ENCODE assay signal across 8 mouse cellular contexts in genomic region chr15:80263610-80264575, GRCm38 (mm10). TPM values are rescaled to one million over a fixed set of nuclear protein-coding genes. Genes with fewer than 3 reads are reported as not detected.
DNase-seq lines count a peak whose midpoint lies in the region; ATAC-seq and TF ChIP-seq lines count a peak whose summit lies in the region.

Gene Rps19bp1 (minus strand): TSS chr15:80264315.

- peak within 1 kb of the TSS; percentile 74 for H3ac ChIP-seq in C2C12 (ENCODE audit: control insufficient read depth, insufficient read length, low read depth)

- H3K79me3 ChIP-seq in C2C12 (ENCODE audit: low read depth), result peaks cover 17% of the 10 kb centered on the region

- peaks cover 9% of the 10 kb centered on the region for H3K4me1 ChIP-seq in heart, embryonic 11.5 days (ENCODE audit: control insufficient read depth, insufficient read depth, low read length)
- H3K4me1 ChIP-seq in kidney, embryonic 16.5 days (ENCODE audit: insufficient read depth, low read length), result peaks cover 12% of the 10 kb centered on the region
- peaks cover 17% of the 10 kb centered on the region for H3K4me1 ChIP-seq in liver, embryonic 11.5 days (replicated peaks; ENCODE audit: control insufficient read depth, insufficient read depth, low read length)
- H3K4me1 ChIP-seq in stomach, embryonic 14.5 days (ENCODE audit: control insufficient read depth, insufficient read depth, low read length), result peaks cover 11% of the 10 kb centered on the region; the same call in 1 of the 2 replicates

- H3K27ac ChIP-seq in heart, embryonic 11.5 days (ENCODE audit: low read depth, low read length), result peak within 1 kb of the TSS; percentile 63
- peak within 1 kb of the TSS; percentile 8 for H3K27ac ChIP-seq in kidney, embryonic 16.5 days (ENCODE audit: low read length)
- H3K27ac ChIP-seq in liver, embryonic 11.5 days (ENCODE audit: low read depth, low read length), result peak within 1 kb of the TSS; percentile 40; the same call in 1 of the 2 replicates
- H3K27ac ChIP-seq in stomach, embryonic 14.5 days (ENCODE audit: low read length), result peak within 1 kb of the TSS; percentile 39; the same call in 1 of the 2 replicates

- 1% methylated on average over 64 of the region's 66 CpGs for WGBS in heart, embryonic 11.5 days (ENCODE audit: insufficient replicate concordance)
- WGBS in kidney, embryonic 16.5 days, result under 1% methylated on average over 64 of the region's 66 CpGs
- 2% methylated on average over 66 of the region's 66 CpGs for WGBS in liver, embryonic 11.5 days
- 1% methylated on average over 61 of the region's 66 CpGs for WGBS in stomach, embryonic 14.5 days

- no peaks in the 10 kb centered on the region for H3K9me3 ChIP-seq in heart, embryonic 11.5 days (replicated peaks; ENCODE audit: control insufficient read depth, low read length)
- no peaks in the 10 kb centered on the region for H3K9me3 ChIP-seq in kidney, embryonic 16.5 days (ENCODE audit: low read length)
- no peaks in the 10 kb centered on the region for H3K9me3 ChIP-seq in liver, embryonic 11.5 days (ENCODE audit: control insufficient read depth, low read length)
- H3K9me3 ChIP-seq in stomach, embryonic 14.5 days (ENCODE audit: control insufficient read depth, low read depth, low read length), result no peaks in the 10 kb centered on the region

- TF ChIP-seq CTCF in C2C12 (IDR thresholded peaks at IDR 0.05; ENCODE audit: control insufficient read depth, insufficient read depth, insufficient read length), result no peak

- peaks cover 34% of the 10 kb centered on the region for H3K79me2 ChIP-seq in C2C12 (ENCODE audit: control insufficient read depth, insufficient read depth)

- H3K4me3 ChIP-seq in C2C12 (ENCODE audit: insufficient read depth, poor library complexity, severe bottlenecking), result peak within 1 kb of the TSS; percentile 93
- peak within 1 kb of the TSS; percentile 96 for H3K4me3 ChIP-seq in heart, embryonic 11.5 days (ENCODE audit: low read depth, low read length)
- H3K4me3 ChIP-seq in kidney, embryonic 16.5 days (ENCODE audit: low read length), result peak within 1 kb of the TSS; percentile 93
- H3K4me3 ChIP-seq in liver, embryonic 11.5 days (ENCODE audit: low read depth, low read length), result peak within 1 kb of the TSS; percentile 85
- peak within 1 kb of the TSS; percentile 89 for H3K4me3 ChIP-seq in stomach, embryonic 14.5 days (ENCODE audit: low read depth, low read length)

- DNase-seq in brain, adult 2 months (ENCODE audit: low read depth, low spot score), result peak; percentile 97
- peak; percentile 89 for DNase-seq in liver, embryonic 11.5 days (ENCODE audit: low spot score)
- DNase-seq in naive thymus-derived CD4-positive, alpha-beta T cell, adult 2 months (ENCODE audit: low read depth), result peak; percentile 96

- peaks cover 5% of the 10 kb centered on the region for H3K27me3 ChIP-seq in C2C12 (ENCODE audit: control insufficient read depth, insufficient read depth, insufficient read length)
- no peaks in the 10 kb centered on the region for H3K27me3 ChIP-seq in heart, embryonic 11.5 days (ENCODE audit: control insufficient read depth, insufficient read depth, low read length)
- no peaks in the 10 kb centered on the region for H3K27me3 ChIP-seq in kidney, embryonic 16.5 days (ENCODE audit: insufficient read depth, low read length)
- no peaks in the 10 kb centered on the region for H3K27me3 ChIP-seq in liver, embryonic 11.5 days (replicated peaks; ENCODE audit: control insufficient read depth, insufficient read depth, low read length)
- H3K27me3 ChIP-seq in stomach, embryonic 14.5 days (ENCODE audit: control insufficient read depth, insufficient read depth, low read length), result no peaks in the 10 kb centered on the region

- H3K9ac ChIP-seq in heart, embryonic 11.5 days (ENCODE audit: low read depth, low read length), result peak within 1 kb of the TSS; percentile 87
- peak within 1 kb of the TSS; percentile 93 for H3K9ac ChIP-seq in kidney, embryonic 16.5 days (replicated peaks; ENCODE audit: low read length)
- peak within 1 kb of the TSS; percentile 75 for H3K9ac ChIP-seq in liver, embryonic 11.5 days (ENCODE audit: low read depth, low read length)
- H3K9ac ChIP-seq in stomach, embryonic 14.5 days (replicated peaks; ENCODE audit: low read depth, low read length), result peak within 1 kb of the TSS; percentile 80

- ATAC-seq in erythroblast, adult 5-6 weeks (replicated peaks; ENCODE audit: low FRiP score, poor library complexity, severe bottlenecking), result peak; percentile 95
- ATAC-seq in heart, embryonic 11.5 days (replicated peaks; ENCODE audit: insufficient number of reproducible peaks, low FRiP score, low TSS enrichment), result peak; percentile 80
- ATAC-seq in kidney, embryonic 16.5 days (ENCODE audit: low FRiP score, low TSS enrichment), result peak; percentile 95
- peak; percentile 90 for ATAC-seq in liver, embryonic 11.5 days (replicated peaks; ENCODE audit: low FRiP score)
- ATAC-seq in stomach, embryonic 14.5 days (ENCODE audit: insufficient number of reproducible peaks, insufficient read depth, low FRiP score, low read depth), result peak; percentile 89

- H3K4me2 ChIP-seq in heart, embryonic 11.5 days, result peak within 1 kb of the TSS; percentile 90
- peak within 1 kb of the TSS; percentile 85 for H3K4me2 ChIP-seq in kidney, embryonic 16.5 days (replicated peaks; ENCODE audit: low read depth, low read length)
- H3K4me2 ChIP-seq in liver, embryonic 11.5 days, result peak within 1 kb of the TSS; percentile 79
- H3K4me2 ChIP-seq in stomach, embryonic 14.5 days (replicated peaks; ENCODE audit: low read depth, low read length), result peak within 1 kb of the TSS; percentile 73

- peaks cover 34% of the 10 kb centered on the region for H3K36me3 ChIP-seq in C2C12 (ENCODE audit: control insufficient read depth, insufficient read depth)
- H3K36me3 ChIP-seq in heart, embryonic 11.5 days (ENCODE audit: control insufficient read depth, insufficient read depth, low read length), result no peaks in the 10 kb centered on the region
- peaks cover 6% of the 10 kb centered on the region; the same call in 1 of the 2 replicates for H3K36me3 ChIP-seq in kidney, embryonic 16.5 days (ENCODE audit: insufficient read depth, low read length)
- H3K36me3 ChIP-seq in liver, embryonic 11.5 days (ENCODE audit: control insufficient read depth, insufficient read depth, low read length), result peaks cover 9% of the 10 kb centered on the region; the same call in 1 of the 2 replicates
- H3K36me3 ChIP-seq in stomach, embryonic 14.5 days (ENCODE audit: control insufficient read depth, insufficient read depth, low read length), result no peaks in the 10 kb centered on the region; the same call in 1 of the 2 replicates

TF ChIP-seq in C2C12, 6 proteins besides CTCF, POLR2A, EP300 and RAD21:
- TF ChIP-seq CEBPB (IDR thresholded peaks at IDR 0.05; ENCODE audit: low read depth) (no peak), MAX (IDR thresholded peaks at IDR 0.05) (peak; percentile 96)

RNA-seq across cellular contexts. Expression of gene Rps19bp1, which starts in this region (rescaled TPM):
- polyA plus RNA-seq in C2C12 (2012; fragmentation: generic; extraction: Trizol), result 223 TPM
- 15.4 and 16.5 TPM in 2 replicates for total RNA-seq in erythroblast, adult 5-6 weeks (2015; ENCODE audit: low replicate concordance)
- total RNA-seq in erythroblast, adult 5-6 weeks (2017; ENCODE audit: low replicate concordance), result 5.0 and 10.1 TPM in 2 replicates
- 48.1 and 53.8 TPM in 2 replicates for polyA plus RNA-seq in heart, embryonic 11.5 days (2014; fragmentation: Nextera tagmentation; extraction: Ambion mirVana)
- 48.5 and 50.8 TPM in 2 replicates for polyA plus RNA-seq in kidney, embryonic 16.5 days (2015; fragmentation: Nextera tagmentation; extraction: Ambion mirVana)
- 75.4 and 80.8 TPM in 2 replicates for polyA plus RNA-seq in liver, embryonic 11.5 days (2014; fragmentation: Nextera tagmentation; extraction: Ambion mirVana)
- polyA plus RNA-seq in stomach, embryonic 14.5 days (2014; fragmentation: Nextera tagmentation; extraction: Ambion mirVana), result 53.4 and 61.8 TPM in 2 replicates

Comparison
In these comparisons a context has a peak if more than half of its experiments do, and no peak if none do; other contexts are left out.
1. Peak in every context shown above with its lines: DNase-seq, ATAC-seq, H3K4me3 ChIP-seq and H3K27ac ChIP-seq.
2. H3K27ac ChIP-seq: peak in every context shown above with its lines; median percentile 63 in heart, embryonic 11.5 days; 40 in liver, embryonic 11.5 days; 39 in stomach, embryonic 14.5 days; 8 in kidney, embryonic 16.5 days.